Mouse (Mus musculus) liver, adult 2 months (tissue): ENCODE data around the gene Ankfn1.

Source experiments
- CTCF ChIP-seq: fragments of 200-500 bp; IDR thresholded peaks from 2 replicates; pipeline ENCODE4 v1.5.1; 2011; ENCODE audit warnings: low read depth, low read length, control low read depth
- POLR2A ChIP-seq: fragments of 200-500 bp; IDR thresholded peaks from 2 replicates; pipeline ENCODE4 v1.6.1; 2011; ENCODE audit warnings: low read length, control low read depth; ENCODE audit not compliant: insufficient read depth; ENCODE audit errors: extremely low read depth

- TF ChIP-seq POLR2A (no peak), CTCF (no peak)
Observed at GRCm38 (mm10) chr11:89465381-89465780, 312.1 kb downstream of the Ankfn1 start.
